ENCODE assay signal across 8 mouse cellular contexts in the genomic region with DNA sequence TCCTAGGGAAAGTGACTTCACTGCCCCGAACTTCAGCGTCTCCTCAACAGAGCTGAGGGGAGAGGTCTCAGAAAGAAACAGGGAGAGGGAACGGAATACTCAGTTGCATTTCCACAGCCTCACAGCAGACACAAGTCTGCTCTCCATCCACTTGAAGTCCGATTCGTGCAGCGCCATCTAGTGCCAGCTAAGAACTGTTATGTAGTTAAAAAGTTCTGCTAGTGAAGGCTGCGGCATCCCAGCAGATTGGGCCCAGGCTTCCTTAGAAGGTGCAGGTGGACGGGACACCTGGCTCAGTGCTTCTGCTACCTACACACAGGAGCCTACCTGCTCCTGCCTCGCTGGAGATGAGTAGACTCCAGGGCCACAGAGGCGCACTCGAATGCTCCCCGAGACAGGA. TPM values are rescaled to one million over a fixed set of nuclear protein-coding genes. Genes with fewer than 3 reads are reported as not detected.
A peak's percentile ranks its signal among the peaks of the same experiment; 100 is the strongest.
DNase-seq lines count a peak whose midpoint lies in the region; ATAC-seq and TF ChIP-seq lines count a peak whose summit lies in the region.

No protein-coding gene starts in this region.

- H3K27ac ChIP-seq in forebrain, embryonic 11.5 days (ENCODE audit: low read depth, low read length): no peak overlapping the region
- H3K27ac ChIP-seq in testis, adult 2 months (ENCODE audit: control insufficient read depth, insufficient read depth, low read depth, low read length): no peak overlapping the region

- peak; percentile 31; the same call in 1 of the 2 replicates for ATAC-seq in forebrain, embryonic 11.5 days (replicated peaks; ENCODE audit: low FRiP score)
- ATAC-seq in megakaryocyte progenitor cell, adult 5-6 weeks (replicated peaks; ENCODE audit: poor library complexity): peak; percentile 64

- H3K9me3 ChIP-seq in forebrain, embryonic 11.5 days (ENCODE audit: control insufficient read depth, low read length): no peaks in the 10 kb centered on the region

- no peak overlapping the region for H3K4me3 ChIP-seq in forebrain, embryonic 11.5 days (ENCODE audit: low read depth, low read length)
- no peak overlapping the region for H3K4me3 ChIP-seq in testis, adult 2 months (ENCODE audit: control insufficient read depth, low read depth, low read length)

- 23% methylated on average over 12 of the region's 12 CpGs for WGBS in forebrain, embryonic 11.5 days

- H3K4me1 ChIP-seq in forebrain, embryonic 11.5 days (replicated peaks; ENCODE audit: control insufficient read depth, insufficient read depth, low read length): 0 out of 2 replicates have a peak, but pooled peaks cover 2% of the 10 kb centered on the region
- H3K4me1 ChIP-seq in testis, adult 2 months (ENCODE audit: control insufficient read depth, insufficient read depth, low read length): peaks cover 10% of the 10 kb centered on the region

- H3K9ac ChIP-seq in forebrain, embryonic 11.5 days (ENCODE audit: low read length): no peak overlapping the region

- H3K27me3 ChIP-seq in forebrain, embryonic 11.5 days (ENCODE audit: control insufficient read depth, insufficient read depth, low read length): peaks cover 14% of the 10 kb centered on the region
- H3K27me3 ChIP-seq in testis, adult 2 months (ENCODE audit: control insufficient read depth, insufficient read depth, low read length): no peaks in the 10 kb centered on the region

- no peak for TF ChIP-seq POLR2A in testis, adult 2 months (IDR thresholded peaks at IDR 0.05; ENCODE audit: control insufficient read depth, low read depth, low read length)

- no peak overlapping the region for H3K4me2 ChIP-seq in forebrain, embryonic 11.5 days (ENCODE audit: low read depth, low read length, severe bottlenecking)

- DNase-seq in adrenal gland, adult 18-20 months (ENCODE audit: low spot score in 2 of 2): peak; percentile 30 to 46
- no peak for DNase-seq in adrenal gland, postnatal 4 days (ENCODE audit: low spot score in 2 of 2)
- peak; percentile 19 for DNase-seq in urinary bladder, postnatal 14 days (ENCODE audit: low spot score)
- no peak for DNase-seq in urinary bladder, postnatal 10 days (ENCODE audit: low spot score)
- DNase-seq in forebrain, embryonic 11.5 days (ENCODE audit: low spot score): peak; percentile 70
- peak; percentile 72 to 77 for DNase-seq in kidney, postnatal 4 days

- peak; percentile 33; the same call in 1 of the 2 replicates for TF ChIP-seq CTCF in testis, adult 2 months (IDR thresholded peaks at IDR 0.05; ENCODE audit: control insufficient read depth, insufficient read depth, insufficient replicate concordance, low read depth, low read length)

- H3K36me3 ChIP-seq in forebrain, embryonic 11.5 days (ENCODE audit: control insufficient read depth, insufficient read depth, low read length): no peaks in the 10 kb centered on the region
- no peaks in the 10 kb centered on the region for H3K36me3 ChIP-seq in testis, adult 2 months (ENCODE audit: control insufficient read depth, insufficient read depth, low read length)

RNA-seq across cellular contexts. Expression of a gene that starts 0.8 kb away (rescaled TPM):
- 1 to 10 TPM; 1.2 to 2.1 TPM for total RNA-seq in adrenal gland, adult 18-20 months (2021)
- total RNA-seq in adrenal gland, postnatal 4 days (2021): 1 to 10 TPM; 7.3 to 8.2 TPM
- polyA plus RNA-seq in forebrain, embryonic 11.5 days (2014; fragmentation: Nextera tagmentation; extraction: Ambion mirVana): 11.3 and 13.5 TPM in 2 replicates
- 0.05 TPM in 1 of 2 replicates, not detected in the other for total RNA-seq in megakaryocyte progenitor cell, adult 5-6 weeks (2015)
- not detected in 2 replicates for total RNA-seq in megakaryocyte progenitor cell, adult 5-6 weeks (2017)
- 8.2 and 9.8 TPM in 2 replicates for polyA plus RNA-seq in testis, adult 2 months (2012; rRNA removed)

RNA-seq across cellular contexts. Expression of a gene that starts 39.7 kb away (rescaled TPM):
- 10 to 100 TPM; 21.3 to 31.7 TPM for total RNA-seq in adrenal gland, adult 18-20 months (2021)
- total RNA-seq in adrenal gland, postnatal 4 days (2021): 10 to 100 TPM; 14.9 to 16.5 TPM
- polyA plus RNA-seq in forebrain, embryonic 11.5 days (2014; fragmentation: Nextera tagmentation; extraction: Ambion mirVana): 15.3 and 19.7 TPM in 2 replicates
- 14.6 and 15.5 TPM in 2 replicates for total RNA-seq in megakaryocyte progenitor cell, adult 5-6 weeks (2015)
- total RNA-seq in megakaryocyte progenitor cell, adult 5-6 weeks (2017): 14.3 and 16.4 TPM in 2 replicates
- polyA plus RNA-seq in testis, adult 2 months (2012; rRNA removed): 0.17 and 0.32 TPM in 2 replicates

Comparison
In these comparisons a context has a peak if more than half of its experiments do, and no peak if none do; other contexts are left out.
1. DNase-seq: peak in adrenal gland, adult 18-20 months (2 of 2), urinary bladder, postnatal 14 days (single experiment), forebrain, embryonic 11.5 days (single experiment) and kidney, postnatal 4 days (2 of 2); none in adrenal gland, postnatal 4 days (0 of 2) and urinary bladder, postnatal 10 days (single experiment).